Mouse (Mus musculus) MEL (cell line): Measurements from ENCODE around the gene Ap2s1.
"Not testable (repeated sequence)": the region's sequence is repeated elsewhere in the genome, so short reads cannot be mapped to it uniquely, and the experiment has no call there.

Experiments
- CTCF ChIP-seq, 3 experiments: IDR thresholded peaks in 2 of 3; conservative IDR thresholded peaks in 1 of 3; 2 replicates each; pipeline ENCODE4 v1.5.1; 2011 to 2012; ENCODE audit warnings: low read length in 3 of 3, low read depth in 2 of 3, mild to moderate bottlenecking in 2 of 3, improper control_type of control experiment in 1 of 3, inconsistent platforms in 1 of 3, mixed read lengths in 1 of 3, moderate library complexity in 1 of 3; ENCODE audit not compliant: control insufficient read depth in 1 of 3, insufficient read depth in 1 of 3, poor library complexity in 1 of 3, severe bottlenecking in 1 of 3
- GABPA ChIP-seq: IDR thresholded peaks from 2 replicates; pipeline ENCODE4 v1.6.1; 2012; ENCODE audit warnings: low read depth, mild to moderate bottlenecking, inconsistent platforms, low read length, improper control_type of control experiment, moderate library complexity
- MAZ ChIP-seq: IDR thresholded peaks from 2 replicates; pipeline ENCODE4 v1.6.1; 2012; ENCODE audit warnings: low read depth, mild to moderate bottlenecking, inconsistent platforms, low read length, improper control_type of control experiment
- MEF2A ChIP-seq: IDR thresholded peaks from 2 replicates; pipeline ENCODE4 v1.6.1; 2014; ENCODE audit warnings: low read depth, mild to moderate bottlenecking, inconsistent platforms, low read length, improper control_type of control experiment; ENCODE audit not compliant: poor library complexity, insufficient replicate concordance, severe bottlenecking; ENCODE audit errors: extremely low read depth
- POLR2A ChIP-seq, 2 experiments: IDR thresholded peaks; 2 replicates each; pipeline ENCODE4 v1.6.1; 2011 to 2012; ENCODE audit warnings: low read length in 2 of 2, mild to moderate bottlenecking in 2 of 2, control low read depth in 1 of 2, improper control_type of control experiment in 1 of 2, low read depth in 1 of 2, moderate library complexity in 1 of 2; ENCODE audit not compliant: control insufficient read depth in 1 of 2, insufficient read depth in 1 of 2, poor library complexity in 1 of 2
- SIN3A ChIP-seq: IDR thresholded peaks from 2 replicates; pipeline ENCODE4 v1.6.1; 2012; ENCODE audit warnings: low read length, improper control_type of control experiment, inconsistent platforms
- USF2 ChIP-seq, 2 experiments: IDR thresholded peaks; 2 replicates each; pipeline ENCODE4 v1.6.1; 2011 to 2012; ENCODE audit warnings: improper control_type of control experiment in 2 of 2, low read length in 2 of 2, borderline replicate concordance in 1 of 2, inconsistent platforms in 1 of 2, low read depth in 1 of 2, mild to moderate bottlenecking in 1 of 2; ENCODE audit not compliant: insufficient read depth in 1 of 2

GRCm38 (mm10) chr7:16716456-16717152 is 21.6 kb upstream of the Ap2s1 start:
- not testable (repeated sequence) for TF ChIP-seq MEF2A; CTCF (IDR thresholded peaks at IDR 0.05 in 2 of 3, conservative IDR thresholded peaks at IDR 0.05 in 1 of 3; ENCODE audit: control insufficient read depth in 1 of 3, insufficient read depth in 1 of 3, low read depth in 2 of 3, low read length in 3 of 3, poor library complexity in 1 of 3, severe bottlenecking in 1 of 3); POLR2A (IDR thresholded peaks at IDR 0.05; ENCODE audit: control insufficient read depth in 1 of 2, insufficient read depth in 1 of 2, low read depth in 1 of 2, low read length in 2 of 2, poor library complexity in 1 of 2); SIN3A; USF2 (IDR thresholded peaks at IDR 0.05; ENCODE audit: borderline replicate concordance in 1 of 2, insufficient read depth in 1 of 2, low read depth in 1 of 2, low read length in 2 of 2); GABPA; MAZ
